Mouse (Mus musculus) brain, adult 10 weeks (tissue): ENCODE results near the gene Gemin6. TPM values are rescaled to one million over a fixed set of nuclear protein-coding genes. Genes with fewer than 3 reads are reported as not detected.

Experiments
- polyA plus RNA-seq: library from polyadenylated mRNA; stranded (reverse); fragments of 350-450 nt; fragmentation: Illumina TruSeq; extraction: RNeasy Lipid Tissue Mini Kit (QIAGEN cat#74804); gene quantifications from one replicate; pipeline ENCODE4 v1.2.3, GENCODE M21; 2015; ENCODE audit warnings: low read depth, low replicate concordance

The Gemin6 gene
- 10.0 TPM for polyA plus RNA-seq

DNA sequence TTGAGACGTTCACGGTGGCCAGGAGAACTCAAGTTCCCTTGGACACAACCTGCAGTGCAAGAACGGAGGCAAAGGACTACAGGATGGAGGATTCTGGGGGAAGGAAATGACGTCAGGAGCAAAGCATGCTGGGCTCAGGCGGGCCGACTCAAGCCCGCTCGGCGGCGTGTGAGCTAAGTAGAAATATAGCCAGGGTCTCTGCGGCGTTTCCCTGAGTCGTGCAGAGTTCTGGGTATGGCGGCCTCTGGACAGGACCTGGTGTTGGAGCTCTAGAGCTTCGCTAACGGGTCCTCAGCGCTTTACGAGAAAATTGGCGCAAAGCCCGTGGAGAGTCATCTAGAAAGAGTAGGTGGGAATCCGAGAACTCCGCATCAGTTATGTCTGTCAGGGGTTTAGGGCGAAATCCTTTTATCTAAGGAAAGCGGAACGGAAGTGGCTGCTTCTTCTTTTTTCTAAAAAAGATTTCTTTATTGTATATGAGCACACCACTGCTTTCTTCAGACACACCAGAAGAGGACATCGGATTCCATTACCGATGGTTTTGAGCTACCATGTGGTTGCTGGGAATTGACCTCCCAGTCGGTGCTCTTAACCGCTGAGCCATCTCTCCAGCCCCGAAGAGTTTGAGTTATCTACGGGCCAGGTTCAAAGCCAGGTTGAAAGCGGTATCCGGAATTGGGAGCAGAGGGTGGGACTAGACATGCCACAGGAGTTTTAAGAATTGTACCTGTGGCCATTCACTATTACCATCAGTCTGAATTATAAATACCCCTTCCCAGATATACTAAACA lies at the start of gene Gemin6:
Gene Gemin6, plus strand, starts transcription at position 116 of the 791 bp plus-strand sequence.

DNA sequence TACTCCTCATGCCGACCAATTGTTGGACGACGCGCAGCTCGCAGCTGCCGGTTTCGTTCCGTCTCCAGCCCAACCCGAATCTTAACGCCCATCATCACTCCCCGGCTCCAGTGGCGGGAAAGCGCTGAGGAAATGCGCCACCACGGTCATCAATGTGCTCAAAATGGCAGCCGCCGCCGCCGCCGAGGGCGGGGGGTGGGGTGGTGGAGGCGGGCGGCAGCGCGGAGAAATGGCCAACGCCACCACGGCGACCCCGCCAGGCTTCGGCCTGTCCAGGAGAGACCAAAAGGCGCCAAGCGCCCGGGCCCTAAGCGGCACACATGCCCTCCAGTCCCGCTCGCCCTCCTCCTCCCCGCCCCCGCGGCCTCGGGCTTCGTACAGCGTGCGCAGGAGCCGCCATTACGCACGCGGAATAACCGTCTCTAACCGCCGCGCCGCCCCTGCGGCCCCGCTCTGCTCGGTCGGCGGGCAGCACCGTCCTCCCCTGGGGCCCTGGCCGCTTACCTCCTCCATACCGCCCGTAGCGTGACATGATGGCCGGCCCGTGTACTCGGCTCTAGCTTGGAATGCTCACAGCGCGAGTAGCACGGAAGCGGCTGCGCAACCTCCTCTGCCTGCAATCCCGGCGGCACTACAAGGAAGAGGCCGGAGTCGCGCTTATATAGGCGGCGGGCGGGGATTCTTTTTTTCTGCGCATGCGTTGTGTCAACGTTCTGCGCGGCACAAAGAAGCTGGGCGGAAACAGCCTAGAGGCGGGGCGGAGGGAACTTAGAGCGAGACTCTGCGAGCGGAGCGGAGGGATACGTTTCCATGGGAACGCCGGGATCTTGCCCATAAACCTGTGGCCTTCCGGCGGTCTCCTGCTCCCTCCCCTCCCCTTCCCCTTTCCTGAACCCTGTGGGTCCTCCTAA lies 17.3 kb upstream of the Gemin6 start, which contains the start of the genes Srsf7 and Ttc39d:
Gene Srsf7, minus strand, starts transcription at position 637 of the 911 bp plus-strand sequence.
Gene Ttc39d, plus strand, starts transcription at position 790 of the 911 bp plus-strand sequence.

Other genes with a start within 250 kb of the Gemin6 start
- gene Hnrnpll, start 162.1 kb upstream of the Gemin6 start, polyA plus RNA-seq: 57.6 TPM
- gene Galm, start 97.0 kb upstream of the Gemin6 start, polyA plus RNA-seq: 2.8 TPM
- gene Srsf7, start 17.1 kb upstream of the Gemin6 start, polyA plus RNA-seq: 175 TPM
- gene Ttc39d, start 17.0 kb upstream of the Gemin6 start, polyA plus RNA-seq: not detected
- 36.5 TPM for gene Morn2, start 65.8 kb downstream of the Gemin6 start, polyA plus RNA-seq
- gene Dhx57, start 66.0 kb downstream of the Gemin6 start, polyA plus RNA-seq: 22.9 TPM
- 0.73 TPM for gene Arhgef33, start 83.0 kb downstream of the Gemin6 start, polyA plus RNA-seq
- gene Gm10190, start 149.1 kb downstream of the Gemin6 start, polyA plus RNA-seq: not detected